Mouse (Mus musculus) E14TG2a.4 (cell line): ENCODE results near the gene Gm28043.

ENCODE experiments used
- H3K27me3 ChIP-seq: 2 replicates; pipeline ENCODE4 v1.6.1; 2014; ENCODE audit warnings: low read length, control low read depth; ENCODE audit not compliant: insufficient read depth
- H3K36me3 ChIP-seq: 2 replicates; pipeline ENCODE4 v1.6.1; 2014; ENCODE audit warnings: low read length, control low read depth; ENCODE audit not compliant: insufficient read depth
- H3K4me1 ChIP-seq: replicated peaks from 2 replicates; pipeline ENCODE4 v1.6.1; 2014; ENCODE audit warnings: low read depth, low read length, control low read depth
- H3K4me3 ChIP-seq: replicated peaks from 2 replicates; pipeline ENCODE4 v1.5.1; 2014; ENCODE audit warnings: mild to moderate bottlenecking, low read length
- H3K9me3 ChIP-seq: 2 replicates; pipeline ENCODE4 v1.6.1; 2014; ENCODE audit warnings: low read length, control low read depth
- CTCF ChIP-seq: conservative IDR thresholded peaks from 2 replicates; pipeline ENCODE4 v1.5.1; 2014; ENCODE audit warnings: low read length
- NANOG ChIP-seq: IDR thresholded peaks from 2 replicates; pipeline ENCODE4 v1.6.1; 2014; ENCODE audit warnings: borderline replicate concordance, low read length, mixed read lengths
- POU5F1 ChIP-seq: IDR thresholded peaks from 2 replicates; pipeline ENCODE4 v1.6.1; 2014; ENCODE audit warnings: low read length, borderline replicate concordance

Gene Gm28043

DNA sequence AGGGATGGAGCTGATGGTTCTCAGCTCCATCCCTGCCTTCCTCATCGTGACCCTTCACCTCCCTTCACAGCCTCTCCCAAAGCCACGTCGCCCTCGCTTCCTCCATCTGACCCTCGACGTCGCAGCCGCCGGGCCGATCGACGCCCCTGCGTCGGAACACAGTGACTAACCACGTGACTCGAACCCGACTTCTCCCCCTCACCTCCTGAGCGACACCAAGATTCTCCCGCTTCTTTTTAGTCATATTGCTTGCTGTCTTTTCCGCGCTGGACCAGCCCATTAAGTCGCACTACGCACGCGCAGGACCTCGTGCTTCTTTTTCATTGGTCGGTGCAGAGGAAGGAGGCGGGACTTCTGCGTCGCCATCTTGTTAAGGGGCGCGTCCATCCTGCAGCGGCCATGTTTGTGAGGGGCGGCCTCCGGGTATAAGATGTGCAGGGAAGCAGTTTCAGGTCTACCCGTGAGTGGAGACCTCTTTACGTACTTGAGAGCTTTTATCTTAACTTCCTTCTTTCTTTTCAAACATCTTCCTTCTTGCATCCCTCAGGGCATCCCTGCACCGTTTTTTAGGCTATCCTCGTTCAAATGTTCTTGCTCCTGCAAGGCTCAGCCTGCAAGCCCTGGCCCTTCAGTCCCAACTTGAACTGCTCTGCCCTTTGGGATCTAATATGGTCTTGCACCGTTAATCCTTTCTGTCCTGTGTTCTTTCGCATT, 102.2 kb downstream of the Gm28043 start, which contains the start of gene Ccdc167:
Gene Ccdc167 (minus strand): TSS at position 313 of the 714 bp plus-strand sequence.
- Histone ChIP-seq H3K27me3 (no peaks in the 10 kb centered on the region), H3K36me3 (peaks cover 27% of the 10 kb centered on the region), H3K4me1 (peaks cover 53% of the 10 kb centered on the region), H3K4me3 (peak within 1 kb of the TSS; percentile 83), H3K9me3 (no peaks in the 10 kb centered on the region)
- TF ChIP-seq POU5F1 = no peak
- no peak for TF ChIP-seq NANOG
- no peak for TF ChIP-seq CTCF

GRCm38 (mm10) chr17:29718660-29719059, 104.0 kb downstream of the Gm28043 start:
- TF ChIP-seq POU5F1 = no peak
- TF ChIP-seq CTCF = no peak
- TF ChIP-seq NANOG = no peak
- Histone ChIP-seq H3K27me3 (no peaks in the 10 kb centered on the region), H3K4me3 (no peak overlapping the region)

DNA sequence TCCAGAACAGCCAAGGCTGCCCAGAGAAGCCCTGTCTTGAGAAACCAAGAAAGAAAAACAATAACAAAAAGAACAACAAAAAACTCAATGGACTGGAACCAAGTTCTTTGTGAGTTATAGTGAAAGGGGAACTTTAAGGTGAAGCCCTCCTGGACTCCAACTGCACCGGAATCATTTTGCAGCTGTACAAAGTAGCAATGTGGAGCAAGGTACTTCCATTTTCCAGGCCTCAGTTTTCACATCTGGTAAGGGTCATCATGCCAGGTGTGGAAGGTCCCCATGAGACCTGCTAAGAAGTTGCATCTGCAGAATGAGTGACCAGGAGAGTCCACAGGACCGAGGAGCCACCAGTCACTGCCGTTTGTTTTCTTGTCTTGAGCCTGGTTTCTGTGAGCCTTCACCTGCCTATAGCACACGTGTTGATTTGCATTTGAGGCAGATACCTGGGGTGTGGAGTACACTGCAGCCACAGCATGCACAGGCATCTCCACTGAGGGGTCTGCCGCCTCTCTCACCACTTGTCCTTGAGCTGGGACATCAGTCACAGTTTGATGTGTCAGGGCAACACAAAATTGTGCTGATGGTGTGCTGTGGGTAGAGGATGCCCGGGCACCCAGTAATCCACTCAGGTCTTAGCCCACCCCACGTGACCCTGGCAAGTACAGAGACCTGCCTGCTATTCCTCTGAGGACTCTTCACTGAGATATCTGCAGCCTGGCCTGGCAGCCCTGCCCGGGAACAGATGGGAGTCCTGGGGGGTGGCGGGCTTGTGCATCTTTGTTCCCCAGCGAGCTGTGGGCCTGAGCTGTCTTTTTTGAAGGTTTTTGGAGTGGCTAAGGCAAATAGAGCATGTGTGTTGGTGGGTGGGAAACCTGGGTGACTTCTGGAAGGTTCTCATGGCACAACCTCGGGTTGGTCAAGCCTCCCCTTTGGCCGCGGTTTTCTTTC, 105.2 kb downstream of the Gm28043 start:
- no peak overlapping the region for H3K4me3 ChIP-seq
- H3K36me3 ChIP-seq = peaks cover 7% of the 10 kb centered on the region
- no peaks in the 10 kb centered on the region for H3K27me3 ChIP-seq
- TF ChIP-seq NANOG (no peak), CTCF (no peak)
- H3K4me1 ChIP-seq = peaks cover 50% of the 10 kb centered on the region
- no peaks in the 10 kb centered on the region for H3K9me3 ChIP-seq

More at GRCm38 (mm10) chr17:29718660-29719059, 104.0 kb downstream of the Gm28043 start:
- Histone ChIP-seq H3K9me3 (no peaks in the 10 kb centered on the region), H3K36me3 (peaks cover 16% of the 10 kb centered on the region), H3K4me1 (peaks cover 50% of the 10 kb centered on the region)

DNA sequence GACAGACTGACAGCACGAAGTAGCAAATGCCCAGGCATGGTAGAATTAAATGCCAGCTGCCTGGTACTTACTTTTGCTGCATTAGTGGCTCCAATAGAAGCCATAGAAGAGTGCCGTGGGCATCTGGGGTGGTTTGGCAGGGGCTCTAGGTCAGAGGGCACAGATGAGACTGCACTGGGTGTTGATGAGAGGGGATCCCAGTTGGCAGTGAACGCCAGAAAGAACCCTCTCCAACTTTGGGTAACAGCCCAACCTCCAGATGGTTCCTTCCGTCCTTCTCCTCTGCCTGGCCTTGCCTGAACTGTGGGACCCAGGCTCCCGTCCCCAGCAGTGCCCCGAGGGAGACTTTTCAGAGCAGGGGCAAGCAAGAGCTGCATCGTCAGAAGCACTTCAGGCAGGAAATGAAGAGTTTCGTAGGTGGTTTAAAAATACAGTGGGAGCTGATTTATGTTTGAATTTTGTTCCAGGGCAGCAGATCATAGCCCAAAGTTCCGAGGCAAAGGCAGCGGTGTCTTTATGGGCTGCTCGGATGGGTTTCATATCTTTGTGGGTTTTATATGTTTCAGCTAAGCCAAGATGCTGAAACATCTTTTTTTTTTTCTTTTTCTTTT, 106.2 kb downstream of the Gm28043 start:
- Histone ChIP-seq H3K4me3 (no peak overlapping the region), H3K27me3 (no peaks in the 10 kb centered on the region), H3K9me3 (no peaks in the 10 kb centered on the region), H3K4me1 (peaks cover 44% of the 10 kb centered on the region), H3K36me3 (no peaks in the 10 kb centered on the region)
- TF ChIP-seq CTCF (no peak), NANOG (no peak), POU5F1 (no peak)

GRCm38 (mm10) chr17:29724610-29725009, 109.9 kb downstream of the Gm28043 start:
- H3K9me3 ChIP-seq = no peaks in the 10 kb centered on the region
- no peaks in the 10 kb centered on the region for H3K27me3 ChIP-seq
- TF ChIP-seq NANOG = no peak
- no peaks in the 10 kb centered on the region for H3K36me3 ChIP-seq
- H3K4me3 ChIP-seq = no peak overlapping the region
- H3K4me1 ChIP-seq = peaks cover 34% of the 10 kb centered on the region

GRCm38 (mm10) chr17:29725027-29725620, 110.4 kb downstream of the Gm28043 start:
- Histone ChIP-seq H3K4me3 (no peak overlapping the region), H3K36me3 (no peaks in the 10 kb centered on the region), H3K27me3 (no peaks in the 10 kb centered on the region), H3K9me3 (no peaks in the 10 kb centered on the region), H3K4me1 (peaks cover 30% of the 10 kb centered on the region)
- TF ChIP-seq CTCF (no peak), NANOG (no peak), POU5F1 (no peak)

DNA sequence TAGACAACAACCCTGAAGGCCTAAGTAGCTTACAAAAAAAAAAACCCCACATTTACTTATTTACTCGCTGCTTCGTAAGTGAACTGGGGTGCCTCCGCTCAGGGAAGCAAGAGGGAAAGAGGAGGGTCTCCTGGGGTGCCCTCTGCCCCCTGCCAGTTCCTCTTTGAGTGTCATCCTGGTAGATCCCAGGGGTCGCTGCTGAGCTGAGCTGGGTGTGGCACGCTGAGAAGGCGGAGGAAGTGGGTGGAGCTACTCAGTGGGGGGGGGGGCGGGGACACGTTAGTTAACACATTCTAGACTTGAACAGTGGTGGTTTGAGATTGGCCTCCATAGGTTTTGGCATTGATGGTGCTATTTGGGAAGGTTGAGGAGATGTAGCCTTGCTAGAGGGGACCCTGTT, 113.4 kb downstream of the Gm28043 start:
- Histone ChIP-seq H3K27me3 (no peaks in the 10 kb centered on the region), H3K9me3 (no peaks in the 10 kb centered on the region), H3K4me3 (no peak overlapping the region), H3K36me3 (no peaks in the 10 kb centered on the region), H3K4me1 (peaks cover 42% of the 10 kb centered on the region)
- TF ChIP-seq CTCF = peak; percentile 17; the same call in 1 of the 2 replicates
- no peak for TF ChIP-seq NANOG
